Mouse (Mus musculus): Measurements from ENCODE around the gene Klk12. TPM values are rescaled to one million over a fixed set of nuclear protein-coding genes. Genes with fewer than 3 reads are reported as not detected.

The Klk12 gene
- total RNA-seq (2023): not detected

GRCm38 (mm10) chr7:43768597-43768996 is at the start of gene Klk12:
Klk12 (plus strand) TSS chr7:43768897.

GRCm38 (mm10) chr7:43774364-43774763 is 5.7 kb downstream of the Klk12 start, which contains the start of gene Klk11:
Klk11 (plus strand) TSS chr7:43774604.

GRCm38 (mm10) chr7:43780746-43781145 is 12.0 kb downstream of the Klk12 start, which contains the start of gene Klk10:
Klk10 (plus strand) TSS chr7:43781035.

GRCm38 (mm10) chr7:43791591-43791990 is 22.9 kb downstream of the Klk12 start, which contains the start of gene Klk9:
Klk9 (plus strand) TSS chr7:43791891.

GRCm38 (mm10) chr7:43797333-43797769 is 28.7 kb downstream of the Klk12 start, which contains the start of gene Klk8:
Klk8 (plus strand) TSS chr7:43797577.

GRCm38 (mm10) chr7:43810994-43811393 is 42.3 kb downstream of the Klk12 start, which contains the start of gene Klk7:
Klk7 (plus strand) TSS chr7:43811294.

Other genes starting within 250 kb of the Klk12 start
- 1 to 10 TPM in 1 of 2 experiments, under 1 TPM in 1; 0.96 to 1.0 TPM for gene Cd33, start 224.5 kb upstream of the Klk12 start, total RNA-seq (2023)
- 1 to 10 TPM; 8.2 TPM for gene Zfp658, start 206.6 kb upstream of the Klk12 start, total RNA-seq (2023)
- 10 to 100 TPM in 1 of 2 experiments, 1 to 10 TPM in 1; 9.2 to 18.9 TPM for gene Zfp719, start 189.3 kb upstream of the Klk12 start, total RNA-seq (2023)
- gene Zfp819, start 161.7 kb upstream of the Klk12 start, total RNA-seq (2023): not detected
- not detected for gene Ceacam18, start 134.2 kb upstream of the Klk12 start, total RNA-seq (2023)
- gene Siglece, start 108.7 kb upstream of the Klk12 start, total RNA-seq (2023): 1 to 10 TPM; 1.3 to 2.4 TPM
- gene Ctu1, start 96.9 kb upstream of the Klk12 start, total RNA-seq (2023): 10 to 100 TPM in 1 of 2 experiments, 1 to 10 TPM in 1; 9.6 to 10.0 TPM
- gene Klk14, start 78.5 kb upstream of the Klk12 start, total RNA-seq (2023): not detected
- not detected for gene Klk13, start 56.3 kb upstream of the Klk12 start, total RNA-seq (2023)
- gene Klk11, start 5.7 kb downstream of the Klk12 start, total RNA-seq (2023): not detected
- gene Klk10, start 12.1 kb downstream of the Klk12 start, total RNA-seq (2023): not detected
- not detected for gene Klk9, start 23.0 kb downstream of the Klk12 start, total RNA-seq (2023)
- gene Klk8, start 28.7 kb downstream of the Klk12 start, total RNA-seq (2023): 100 to 1,000 TPM; 182 to 192 TPM
- gene Klk7, start 42.4 kb downstream of the Klk12 start, total RNA-seq (2023): 1 to 10 TPM in 1 of 2 experiments, under 1 TPM in 1; 0.76 to 1.3 TPM
- not detected for gene Klk6, start 55.6 kb downstream of the Klk12 start, total RNA-seq (2023)
- gene Klk5, start 73.1 kb downstream of the Klk12 start, total RNA-seq (2023): not detected
- not detected for gene Klk4, start 112.3 kb downstream of the Klk12 start, total RNA-seq (2023)
- not detected for gene Klk15, start 164.8 kb downstream of the Klk12 start, total RNA-seq (2023)
- not detected for gene Klk1b8, start 181.8 kb downstream of the Klk12 start, total RNA-seq (2023)
- not detected for gene Klk1b1, start 197.9 kb downstream of the Klk12 start, total RNA-seq (2023)
- gene Klk1b9, start 207.2 kb downstream of the Klk12 start, total RNA-seq (2023): 1 to 10 TPM in 1 of 2 experiments, not detected in 1; 1.1 TPM
- gene Klk1b11, start 227.0 kb downstream of the Klk12 start, total RNA-seq (2023): not detected
- not detected for gene Klk1b26, start 243.3 kb downstream of the Klk12 start, total RNA-seq (2023)